Mouse (Mus musculus) cerebellum, adult 18-20 months (tissue): ENCODE measurements around the gene Chrna9.
A peak's percentile ranks its signal among the peaks of the same experiment; 100 is the strongest.

ENCODE experiments used
- DNase-seq, 2 experiments: peaks; one replicate each; pipeline ENCODE4 v3.0.0; 2021

The Chrna9 gene

DNA sequence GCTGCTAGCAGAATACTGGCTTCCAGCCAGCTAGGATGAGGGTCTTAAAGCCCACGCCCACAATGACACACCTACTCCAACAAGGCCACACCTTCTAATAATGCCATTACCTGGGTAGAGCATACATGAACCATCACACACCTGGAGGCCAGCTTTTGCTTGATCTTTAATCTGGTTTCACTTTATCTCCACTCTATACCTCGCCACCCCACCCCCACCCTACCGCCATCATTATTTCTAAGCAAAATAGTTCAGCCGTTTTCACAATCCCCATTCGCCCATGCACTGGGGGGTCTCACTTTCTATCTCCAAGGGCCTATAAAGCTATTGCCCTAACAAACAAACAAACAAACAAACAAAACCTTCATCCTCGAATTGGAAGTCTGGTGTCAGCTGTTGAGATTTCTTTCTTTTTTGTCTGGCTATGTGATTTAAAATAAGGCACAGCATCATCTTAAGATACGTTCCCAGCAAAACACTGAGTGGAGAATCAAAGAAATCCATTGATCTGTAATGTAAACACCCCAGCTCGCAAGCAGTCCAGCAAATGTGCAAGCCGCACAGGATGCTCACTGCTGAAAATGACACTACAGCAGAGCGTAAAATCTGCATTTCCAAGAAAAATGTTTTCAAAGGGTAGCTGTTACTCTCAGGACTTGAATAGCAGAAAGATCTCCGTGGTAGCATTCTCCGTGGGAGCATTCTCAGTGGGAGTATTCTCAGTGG lies 13.9 kb upstream of the Chrna9 start:
- DNase-seq: no peak

DNA sequence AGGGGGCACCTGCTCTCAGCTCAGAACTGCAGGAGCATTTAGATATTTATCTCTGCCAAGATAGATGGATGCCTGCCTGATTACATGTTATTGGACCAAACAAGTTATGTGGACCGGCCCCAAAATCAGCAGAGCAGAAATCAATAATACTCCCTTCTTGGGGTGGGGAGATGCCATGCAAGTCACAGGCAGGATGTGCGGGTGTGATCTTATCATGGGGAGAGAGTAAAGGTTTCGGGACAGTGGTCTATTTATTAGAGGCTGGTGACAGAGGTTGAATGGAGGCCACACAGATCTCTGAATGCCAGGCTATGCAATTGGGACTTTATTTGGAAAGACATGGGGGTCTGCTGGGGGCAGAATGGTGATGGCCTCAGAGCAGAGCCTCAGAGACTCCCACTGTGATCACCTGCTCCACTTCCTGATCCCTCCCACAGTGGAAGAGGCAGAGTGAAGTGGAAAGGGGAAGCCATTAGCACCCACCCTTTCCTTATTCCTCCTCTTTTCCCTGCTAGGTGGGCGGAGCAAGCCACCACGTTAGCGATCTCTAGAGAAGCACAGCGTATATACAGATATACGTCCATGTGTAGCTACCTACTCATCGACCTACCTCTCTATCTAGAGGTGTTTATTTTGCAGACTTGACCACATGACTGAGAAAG lies 13.1 kb upstream of the Chrna9 start:
- DNase-seq: no peak

DNA sequence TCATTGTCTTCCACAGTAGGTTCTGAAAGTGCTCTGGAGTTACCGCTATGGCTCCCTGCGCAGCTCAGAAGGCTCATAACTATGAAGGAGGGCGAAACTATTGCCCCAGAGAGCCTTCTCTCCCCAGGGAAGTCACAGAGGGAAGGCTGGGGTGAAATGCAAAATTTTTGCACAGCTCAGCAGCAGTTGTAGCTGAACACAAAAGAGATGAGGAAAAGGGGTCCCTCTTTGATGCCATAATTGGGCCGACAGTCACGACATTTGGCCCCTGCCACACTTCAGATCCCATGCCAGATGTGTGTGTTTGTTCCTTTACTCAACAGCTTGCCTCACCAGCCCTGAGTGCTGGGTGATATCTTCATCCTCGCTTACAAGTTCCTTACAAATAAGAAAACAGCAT lies 8.1 kb upstream of the Chrna9 start:
- no peak for DNase-seq

DNA sequence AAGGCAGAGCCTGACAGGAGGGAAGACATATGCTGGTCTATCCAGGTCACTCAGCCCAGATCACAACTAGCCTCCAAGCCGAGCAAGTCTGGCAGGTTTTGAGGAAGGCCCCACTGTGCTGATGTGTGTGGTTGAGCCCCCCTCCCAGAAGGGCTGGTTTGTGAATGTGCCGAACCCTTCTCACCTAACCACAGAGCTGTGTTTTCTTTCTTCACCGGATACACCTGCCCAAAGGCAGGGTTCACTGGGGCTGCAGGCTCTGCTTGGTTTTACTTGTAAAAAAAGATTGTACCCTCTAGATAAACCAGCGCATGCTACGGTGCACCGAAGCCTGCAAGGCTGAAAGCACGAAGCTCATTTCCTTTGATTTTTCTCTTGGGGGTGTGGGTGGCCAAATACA lies 5.6 kb upstream of the Chrna9 start:
- no peak for DNase-seq

DNA sequence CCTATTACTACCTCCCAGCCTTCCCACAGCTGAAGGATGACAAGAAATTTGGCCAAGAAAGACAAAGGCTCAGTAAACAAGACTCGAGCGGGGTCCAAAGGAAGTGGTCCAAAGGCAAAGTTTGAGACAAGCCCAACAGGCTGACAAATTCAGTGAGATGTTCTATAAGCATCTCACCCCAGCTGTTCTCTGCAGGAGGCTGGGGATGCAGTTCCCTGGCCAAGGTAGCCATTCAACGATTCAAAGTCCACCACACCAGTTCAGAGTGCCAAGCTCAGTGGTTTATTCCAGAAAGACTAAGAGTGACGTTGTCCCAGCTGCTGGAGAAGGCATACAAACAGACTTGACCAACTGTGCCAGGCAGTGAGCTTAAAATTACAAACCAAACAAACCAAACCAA lies 4.5 kb upstream of the Chrna9 start:
- DNase-seq: no peak

DNA sequence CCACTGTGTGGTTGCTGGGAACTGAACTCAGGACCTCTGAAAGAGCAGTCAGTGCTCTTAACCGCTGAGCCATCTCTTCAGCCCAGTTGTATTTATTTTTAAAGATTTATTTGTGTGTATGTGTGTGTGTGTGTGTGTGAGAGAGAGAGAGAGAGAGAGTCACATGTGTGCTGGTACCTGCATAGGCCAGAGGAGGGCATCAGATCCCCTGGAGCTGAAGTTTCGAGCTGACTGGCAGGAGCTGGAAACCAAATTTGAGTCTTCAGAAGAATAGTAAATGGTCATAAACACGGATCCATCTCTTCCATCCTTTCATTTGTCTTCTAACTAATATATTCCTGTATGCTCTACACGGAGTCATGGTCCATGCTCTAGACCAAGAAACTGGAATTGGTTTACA lies 1.5 kb upstream of the Chrna9 start:
- DNase-seq: no peak

DNA sequence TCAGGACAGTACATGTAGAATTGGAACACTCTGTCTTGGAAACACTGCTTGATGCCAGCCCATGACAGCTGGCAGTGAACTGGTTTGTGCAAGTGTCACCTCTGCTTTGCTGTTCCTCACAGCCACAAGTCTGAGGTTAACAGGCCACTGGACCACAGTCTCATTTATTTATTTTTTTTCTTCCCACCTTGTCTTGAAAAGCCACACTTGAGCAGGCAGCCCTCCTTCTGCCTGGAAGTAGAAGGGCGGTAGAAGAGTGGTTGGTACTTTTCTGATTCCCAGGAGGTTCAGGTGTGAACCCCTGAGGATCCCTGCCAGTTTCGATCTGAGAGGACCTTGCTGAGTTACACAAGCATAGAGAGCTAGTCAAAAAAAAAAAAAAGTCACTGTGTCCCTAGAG lies 957 bp upstream of the Chrna9 start:
- DNase-seq: no peak

DNA sequence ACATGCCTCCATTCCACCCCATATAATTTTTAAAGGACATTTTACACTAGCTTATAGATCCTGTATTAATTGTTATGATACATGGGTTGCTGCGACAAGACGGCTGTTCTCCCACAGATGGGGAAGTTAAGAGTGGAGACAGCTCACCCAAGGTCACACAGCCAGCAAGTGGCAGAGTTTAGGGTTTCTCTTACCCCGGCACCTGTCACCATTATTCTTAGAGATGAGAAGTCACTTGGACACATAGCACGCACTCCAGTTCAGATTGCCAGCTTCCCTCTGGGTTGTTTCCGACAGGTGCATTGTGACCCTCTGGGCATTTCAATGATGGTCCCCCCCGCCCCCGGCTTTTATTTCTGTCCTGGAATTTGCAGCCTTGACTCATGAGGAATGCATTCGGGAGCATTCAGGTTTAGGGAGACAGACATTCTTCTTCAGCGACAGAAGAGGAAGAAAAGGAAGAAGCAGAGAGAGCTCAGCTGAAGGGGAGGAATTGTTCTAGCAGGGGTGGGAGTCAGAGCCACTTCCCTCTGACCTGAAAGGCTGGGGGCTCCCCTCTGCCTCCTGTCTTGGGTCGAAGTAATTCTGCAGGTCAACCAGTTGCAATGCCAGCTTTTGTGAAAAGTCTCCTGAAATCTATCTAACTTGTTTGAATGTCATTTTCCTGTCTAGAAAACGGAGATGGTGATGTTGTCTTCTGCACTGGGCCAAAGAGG lies 2.4 kb downstream of the Chrna9 start:
- DNase-seq: no peak

DNA sequence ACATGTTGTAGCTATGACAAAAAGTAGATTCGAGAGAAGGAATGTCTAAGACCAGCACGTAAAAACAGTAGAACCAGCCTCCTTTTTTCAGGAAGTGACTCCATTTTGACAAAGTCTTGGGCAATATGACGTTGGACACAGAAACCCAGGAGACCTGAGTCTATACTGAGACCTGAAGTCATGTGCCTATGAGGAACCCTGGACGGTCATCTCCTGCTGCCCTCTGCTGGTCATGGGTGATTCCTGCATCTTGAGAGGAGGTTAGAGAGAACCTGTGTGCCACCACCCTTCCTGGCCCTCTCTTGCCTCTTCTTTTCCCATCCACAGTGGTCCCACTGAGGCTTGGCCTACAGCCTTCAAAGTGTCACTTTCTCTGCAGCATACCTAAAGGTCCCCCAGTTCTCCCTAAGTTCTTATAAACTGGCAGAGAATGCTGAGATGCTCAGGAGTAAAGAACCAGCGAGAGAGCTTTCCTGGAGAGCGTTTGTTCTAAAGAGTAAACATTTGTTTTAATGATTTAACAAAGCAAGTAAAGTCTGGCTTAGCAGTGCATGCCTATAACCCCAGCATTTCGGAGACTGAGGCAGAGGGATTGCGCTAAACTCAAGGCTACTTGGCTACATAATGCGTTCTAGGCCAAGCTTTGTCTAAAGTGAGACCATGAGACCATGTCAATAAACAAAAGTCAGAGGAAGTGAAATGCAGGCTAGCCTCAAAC lies 3.4 kb downstream of the Chrna9 start:
- peak; percentile 64 to 66 for DNase-seq

DNA sequence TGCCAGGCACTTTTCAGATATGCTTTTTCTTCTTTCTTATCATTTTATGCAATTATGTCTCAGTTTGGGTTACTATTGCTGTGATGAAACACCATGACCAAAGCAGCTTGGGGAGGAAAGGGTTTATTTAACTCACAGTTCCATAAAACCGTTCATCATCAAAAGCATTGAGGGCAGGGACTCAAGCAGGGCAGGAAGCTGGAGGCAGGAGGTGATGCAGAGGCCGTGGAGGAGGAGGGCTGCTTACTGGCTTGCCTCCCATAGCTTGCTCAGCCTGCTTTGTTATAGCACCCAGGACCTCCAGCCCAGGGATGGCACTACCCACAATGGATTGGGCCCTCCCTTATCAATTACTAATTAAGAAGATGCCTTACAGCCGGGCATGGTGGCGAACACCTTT lies 6.4 kb downstream of the Chrna9 start:
- DNase-seq: no peak

DNA sequence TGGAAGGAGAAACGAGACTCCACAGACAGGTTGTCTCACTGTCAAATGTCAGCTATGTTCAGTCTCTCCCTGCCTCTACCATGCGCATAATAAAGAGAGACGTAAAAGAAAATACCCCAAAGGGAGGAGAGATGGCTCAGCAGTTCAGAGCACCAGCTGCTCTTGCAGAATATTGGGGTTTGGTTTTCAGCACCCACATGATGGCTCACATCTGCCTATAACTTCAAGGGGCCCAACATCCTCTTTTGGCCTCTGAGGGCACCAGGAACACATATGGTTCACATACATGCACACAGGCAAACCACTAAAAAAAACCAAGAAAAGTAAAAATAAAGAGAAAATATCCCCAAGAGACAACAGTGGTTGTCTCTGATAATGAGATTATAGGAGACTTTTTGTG lies 15.1 kb downstream of the Chrna9 start:
- no peak for DNase-seq

DNA sequence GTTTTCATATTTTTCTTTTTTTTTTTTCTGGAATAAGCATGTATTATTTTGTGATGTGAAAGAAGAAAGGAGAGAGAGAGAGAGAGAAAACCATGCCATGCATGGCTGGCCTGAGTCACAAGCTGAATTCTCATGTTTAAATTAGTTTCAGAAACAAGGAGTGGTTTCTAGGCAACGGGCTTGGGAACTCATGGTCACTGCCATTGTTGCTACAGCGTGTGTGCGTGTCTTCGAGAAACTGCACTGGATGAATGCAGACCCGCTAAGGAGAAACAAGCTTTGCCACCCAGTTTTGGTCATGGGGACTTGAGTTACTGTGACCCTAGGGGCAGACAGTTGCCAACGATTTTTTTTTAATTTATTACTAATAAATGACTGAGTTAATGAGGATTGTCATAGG lies 15.5 kb downstream of the Chrna9 start:
- DNase-seq: no peak

DNA sequence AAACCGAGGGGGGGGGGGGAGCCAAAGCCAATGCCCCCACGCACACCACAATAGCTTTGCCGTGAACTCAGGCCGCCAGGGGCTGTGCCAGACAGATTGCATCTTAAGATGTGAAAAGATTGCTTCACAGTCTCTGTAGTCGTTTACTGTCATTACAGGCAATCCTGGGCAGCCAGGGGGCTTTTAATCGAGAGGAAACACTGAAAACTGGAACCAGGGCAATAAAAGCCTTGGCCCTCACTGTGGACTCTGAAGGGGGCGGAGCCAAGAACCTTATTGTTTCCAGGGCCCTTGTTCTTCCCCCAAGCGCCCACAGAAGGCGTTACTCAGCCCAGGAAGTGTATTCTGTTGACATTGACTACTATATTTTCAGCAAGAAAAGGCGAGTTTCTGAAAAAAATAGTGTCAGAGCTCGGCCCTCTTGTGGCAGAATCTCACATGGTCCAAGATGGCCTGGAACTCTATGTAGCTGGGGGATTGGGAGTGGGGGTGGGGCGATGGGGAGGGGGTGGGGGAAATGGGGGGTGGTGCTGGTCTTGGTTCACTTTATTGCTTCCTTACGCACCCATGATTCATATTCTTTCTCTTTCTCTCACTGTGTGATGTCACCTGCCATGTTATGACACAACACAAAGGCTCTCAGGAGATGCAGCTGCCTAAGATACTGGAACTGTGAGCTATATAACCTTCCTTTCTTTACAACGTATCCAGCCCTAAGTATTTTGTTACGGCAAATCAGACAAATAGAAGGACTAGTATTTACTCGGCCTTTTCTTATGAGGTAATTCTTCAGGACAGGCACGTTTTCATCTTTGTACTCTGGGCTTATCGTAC lies 16.2 kb downstream of the Chrna9 start:
- DNase-seq: no peak

DNA sequence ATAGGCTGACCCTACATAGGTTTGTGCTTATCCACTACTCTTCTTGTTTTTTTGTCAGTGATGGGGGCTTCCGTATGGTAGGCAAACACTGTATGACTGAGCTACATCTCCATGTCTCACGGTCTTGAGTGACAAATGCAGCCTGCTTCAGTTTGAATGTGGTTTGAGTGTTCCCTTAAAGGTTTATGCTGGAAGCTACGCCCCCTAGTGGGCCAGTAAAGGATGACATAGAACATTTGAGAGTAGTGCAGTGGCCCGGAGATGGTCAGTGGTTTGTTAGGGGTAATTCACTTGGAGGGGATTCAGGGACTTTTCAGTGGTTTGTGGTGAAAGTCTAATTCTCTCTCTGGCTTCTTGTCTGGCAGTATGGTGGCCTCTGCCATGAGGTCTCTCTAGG lies 16.8 kb downstream of the Chrna9 start:
- no peak for DNase-seq

DNA sequence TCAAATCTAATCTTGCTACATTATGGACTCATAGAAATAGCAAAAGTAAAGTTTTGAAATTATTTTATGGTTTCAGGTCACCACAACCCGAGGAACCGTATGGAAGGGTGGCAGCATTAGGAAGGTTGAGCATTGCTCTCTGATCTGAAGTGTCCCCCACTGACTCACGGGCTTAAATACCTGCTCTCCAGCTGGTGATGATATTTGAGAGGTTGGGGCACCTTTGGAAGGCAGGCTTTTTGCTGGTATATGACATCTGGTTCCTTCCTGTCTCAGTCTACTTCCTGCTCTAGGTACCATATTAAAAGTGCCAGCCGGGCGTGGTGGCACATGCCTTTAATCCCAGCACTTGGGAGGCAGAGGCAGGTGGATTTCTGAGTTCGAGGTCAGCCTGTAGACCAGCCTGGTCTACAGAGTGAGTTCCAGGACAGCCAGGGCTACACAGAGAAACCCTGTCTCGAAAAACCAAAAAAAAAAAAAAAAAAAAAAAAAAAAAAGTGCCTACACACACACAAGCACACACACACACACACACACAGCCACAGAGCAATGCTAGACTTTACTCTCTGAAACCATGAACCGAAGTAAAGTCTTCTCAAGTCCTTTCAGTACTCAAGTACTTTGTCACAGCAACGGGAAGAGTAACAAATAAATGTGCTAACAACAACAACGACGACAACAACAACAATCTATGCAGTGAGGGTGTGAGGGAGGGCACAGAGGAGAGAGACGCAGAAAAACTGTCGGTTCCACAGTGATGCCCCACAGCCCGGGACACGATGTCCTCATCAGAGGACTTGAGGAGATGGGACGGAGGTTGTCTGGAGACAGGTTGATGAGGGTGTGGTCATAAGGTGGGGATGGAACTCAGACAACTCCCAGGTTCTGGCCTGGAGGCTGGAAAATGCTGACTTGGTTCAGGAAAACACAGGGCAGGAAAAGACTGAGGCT lies 19.7 kb downstream of the Chrna9 start:
- DNase-seq: no peak

DNA sequence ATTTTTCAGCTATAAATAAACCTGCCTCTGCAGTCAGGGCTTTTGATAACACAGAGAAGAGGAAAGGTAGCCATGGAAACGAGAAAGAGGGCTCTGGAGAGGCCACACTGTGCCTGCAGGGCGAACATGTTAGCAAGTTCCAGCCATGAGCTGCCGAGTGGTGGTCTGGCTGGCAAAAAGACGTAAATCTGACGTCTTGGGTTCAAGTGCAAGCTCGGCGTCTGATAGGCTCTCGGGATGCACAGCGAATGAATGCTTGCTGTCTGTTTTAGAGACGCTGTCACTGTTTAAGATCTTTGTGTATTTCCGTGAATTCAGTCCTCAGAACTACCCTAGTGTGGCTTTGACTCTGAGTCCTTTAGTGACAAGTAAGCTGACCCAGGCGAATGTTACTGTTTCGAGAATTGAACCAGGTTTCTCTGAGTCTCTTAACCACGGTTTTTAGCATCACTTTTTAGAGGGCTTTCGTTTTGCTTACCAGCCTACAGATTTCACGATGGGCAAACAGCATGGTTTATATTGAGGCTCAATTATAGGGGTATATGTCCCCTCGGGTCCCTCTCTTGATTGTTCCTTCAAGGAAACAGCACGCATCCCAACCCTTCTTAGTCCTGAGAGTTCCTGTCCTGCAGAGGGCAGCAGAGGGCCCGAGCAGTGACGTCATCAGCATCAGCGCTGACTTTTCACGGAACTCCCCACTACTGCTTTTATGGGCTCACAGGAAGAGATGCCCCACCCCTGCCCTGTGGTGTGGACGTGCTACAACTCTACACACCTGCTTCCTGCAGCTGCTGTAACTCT lies 20.8 kb downstream of the Chrna9 start:
- peak; percentile 10 to 44 for DNase-seq

DNA sequence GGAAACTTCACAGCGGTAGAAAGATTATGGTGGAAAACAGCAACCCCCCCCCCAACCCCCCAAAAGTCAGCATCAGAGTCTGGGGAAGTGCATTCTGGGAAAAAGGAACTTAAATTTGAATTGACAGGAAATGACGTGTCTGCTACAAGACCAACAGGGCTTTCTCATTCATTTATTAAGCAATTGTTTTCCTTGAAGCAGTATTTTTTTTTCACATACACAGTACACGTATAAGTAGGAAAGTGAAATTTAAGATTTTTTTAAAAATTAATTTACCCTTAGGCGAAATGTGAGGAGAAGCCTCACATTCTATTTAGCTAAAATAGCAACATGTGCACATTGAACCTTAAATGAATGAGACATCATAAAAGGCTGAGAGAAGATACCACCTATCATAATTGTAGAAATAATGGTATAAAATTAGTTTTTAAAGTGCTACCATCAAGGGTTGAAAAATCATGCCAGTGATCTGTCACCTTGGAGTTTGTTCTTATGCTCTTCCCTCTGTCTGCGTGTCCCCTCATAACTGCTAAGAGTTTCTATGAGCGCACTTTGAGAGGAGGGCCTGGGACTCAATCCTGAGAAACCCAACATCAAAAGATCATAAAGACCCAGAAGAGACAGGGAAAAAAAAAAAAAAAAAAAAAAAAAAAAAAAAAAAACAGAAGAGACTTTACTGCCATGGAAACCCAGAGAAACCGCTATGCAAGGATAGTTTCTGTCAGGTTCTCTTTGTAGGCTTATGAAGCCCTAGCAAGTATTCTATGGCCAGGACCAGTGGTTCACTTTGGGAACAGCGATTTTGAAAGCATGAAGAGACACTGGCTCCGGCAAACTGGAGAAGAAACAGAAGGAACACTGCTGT lies 21.7 kb downstream of the Chrna9 start:
- DNase-seq: no peak

DNA sequence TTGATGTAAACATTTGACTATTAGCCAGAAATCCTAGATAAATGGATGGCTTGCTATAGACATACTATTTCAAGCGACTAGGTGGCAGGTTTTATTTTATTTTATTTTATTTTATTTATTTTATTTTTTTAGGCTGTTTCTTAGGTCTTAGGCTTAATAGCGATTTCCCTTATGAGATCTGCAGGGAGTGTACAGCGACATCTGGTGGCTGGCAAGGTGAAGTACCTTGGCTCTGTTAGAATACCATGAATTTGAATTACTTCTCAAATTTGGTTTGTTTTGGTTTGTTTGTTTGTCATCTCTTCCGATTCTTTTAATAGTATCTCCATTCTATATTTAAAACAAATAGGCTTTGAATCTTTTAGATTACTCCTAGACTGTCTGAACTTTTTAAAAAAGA lies 23.9 kb downstream of the Chrna9 start:
- DNase-seq: peak; percentile 19 to 27

DNA sequence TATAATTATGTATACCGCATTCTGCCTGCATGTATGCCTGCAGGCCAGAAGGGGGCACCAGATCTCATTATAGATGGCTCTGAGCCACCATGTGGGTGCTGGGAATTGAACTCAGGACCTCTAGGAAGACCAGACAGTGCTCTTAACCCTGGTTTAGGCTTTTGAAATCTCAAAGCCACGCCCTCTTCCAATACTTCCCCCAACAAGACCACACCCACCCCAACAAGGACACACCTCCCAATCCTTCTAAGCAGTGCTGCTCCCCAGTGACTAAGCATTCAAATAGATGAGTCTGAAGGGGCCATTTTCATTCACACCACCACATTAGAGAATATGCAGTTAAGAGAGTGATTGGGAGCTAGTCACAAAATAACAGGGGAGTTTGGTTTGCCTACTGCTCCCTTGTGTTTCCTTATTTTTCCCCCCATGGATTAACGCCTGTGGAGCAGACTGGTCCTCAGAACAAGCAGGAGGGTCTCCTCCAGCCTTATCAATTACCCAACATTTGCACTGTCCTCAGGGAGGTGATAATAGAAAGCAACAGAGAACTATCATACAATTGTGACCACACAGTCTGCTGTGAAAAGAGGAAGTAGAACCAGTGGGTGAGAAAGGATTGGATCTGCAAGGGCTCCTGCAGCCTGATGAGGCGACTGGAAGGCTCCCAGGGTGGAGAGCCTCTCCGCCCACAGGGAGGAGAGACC lies 25.3 kb downstream of the Chrna9 start:
- DNase-seq: no peak
